Mouse (Mus musculus) lung, postnatal 25 days (tissue): ENCODE results near the gene Ncoa1.
"Not testable (repeated sequence)": the region's sequence is repeated elsewhere in the genome, so short reads cannot be mapped to it uniquely, and the experiment has no call there.

Experiments
- DNase-seq: peaks from one replicate; pipeline ENCODE4 v3.0.0; 2022; ENCODE audit warnings: low spot score

The Ncoa1 gene

DNA sequence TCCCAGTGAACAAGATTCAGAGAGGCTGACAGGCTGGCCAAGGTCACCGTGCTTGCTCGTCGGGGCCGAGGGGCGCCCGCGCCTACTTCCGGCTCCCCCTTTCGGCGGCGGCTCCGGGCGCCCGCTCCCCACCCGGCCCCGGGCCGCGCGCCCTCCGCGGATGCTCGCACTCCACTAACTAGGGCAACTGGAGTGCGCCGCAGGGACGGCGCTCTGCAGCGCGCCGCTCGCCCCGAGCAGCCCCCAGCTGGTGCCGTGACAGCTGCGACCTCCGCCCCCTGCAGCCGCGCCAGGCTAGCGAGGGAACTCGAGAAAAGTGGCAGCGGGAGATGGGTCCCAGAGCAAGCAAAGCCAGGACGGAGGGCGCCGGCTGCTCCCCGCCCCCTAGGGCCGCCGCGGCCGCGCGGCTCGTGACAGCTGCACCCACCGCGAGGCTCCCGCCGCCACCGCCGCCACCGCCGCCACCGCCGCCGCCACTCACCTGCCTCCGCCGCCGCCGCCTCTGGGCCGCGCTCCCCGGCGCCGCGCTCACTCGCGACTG lies 621 bp downstream of the Ncoa1 start:
- DNase-seq = peak; percentile 34

- DNase-seq = no peak
Observed at GRCm38 (mm10) chr12:4475251-4475993, 1.6 kb downstream of the Ncoa1 start.

DNA sequence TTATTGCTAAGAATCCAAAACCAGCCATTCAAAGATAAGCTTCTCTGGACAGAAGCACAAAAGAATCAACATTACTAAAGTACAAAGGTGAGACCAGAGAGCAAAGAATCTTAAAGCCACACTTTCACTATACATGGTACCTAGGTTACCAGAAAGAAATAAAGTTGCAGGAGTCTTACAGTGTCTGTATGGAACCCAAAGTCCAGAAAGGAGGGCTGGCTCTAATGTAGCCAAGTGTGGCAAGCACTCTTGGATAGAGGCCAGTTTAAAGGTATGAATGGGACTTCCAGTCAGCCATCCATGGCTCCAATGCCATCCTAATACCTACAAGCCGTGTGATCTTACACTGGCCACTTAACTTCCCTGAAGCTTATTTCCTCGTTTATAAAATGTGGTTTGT lies 7.9 kb downstream of the Ncoa1 start:
- no peak for DNase-seq

- DNase-seq = peak; percentile 42
Observed at GRCm38 (mm10) chr12:4463701-4464100, 13.3 kb downstream of the Ncoa1 start.

- no peak for DNase-seq
Observed at GRCm38 (mm10) chr12:4462420-4462819, 14.6 kb downstream of the Ncoa1 start.

- no peak for DNase-seq
Observed at GRCm38 (mm10) chr12:4460990-4461389, 16.0 kb downstream of the Ncoa1 start.

GRCm38 (mm10) chr12:4454956-4455565 lies 21.9 kb downstream of the Ncoa1 start:
- no peak for DNase-seq

DNA sequence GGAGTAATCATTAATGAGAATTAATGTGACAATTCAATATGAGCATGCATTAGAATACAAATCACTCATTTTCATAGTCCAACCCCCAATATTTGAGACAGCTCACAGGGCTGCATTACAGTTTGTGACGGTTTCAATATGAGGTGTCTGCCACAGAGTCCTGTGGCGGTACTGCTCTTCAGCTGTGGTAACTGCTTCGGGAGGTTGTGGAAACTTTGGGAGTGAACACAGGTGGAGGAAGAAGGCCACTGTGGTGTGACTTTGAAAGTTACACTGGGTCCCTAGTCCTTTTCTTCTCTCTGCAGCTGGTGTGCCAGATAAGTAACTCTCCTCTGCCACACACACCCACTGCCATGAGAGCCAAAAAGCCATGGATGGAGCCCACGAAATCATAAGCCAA lies 22.7 kb downstream of the Ncoa1 start:
- no peak for DNase-seq

GRCm38 (mm10) chr12:4452233-4452632 lies 24.7 kb downstream of the Ncoa1 start:
- DNase-seq = no peak

DNA sequence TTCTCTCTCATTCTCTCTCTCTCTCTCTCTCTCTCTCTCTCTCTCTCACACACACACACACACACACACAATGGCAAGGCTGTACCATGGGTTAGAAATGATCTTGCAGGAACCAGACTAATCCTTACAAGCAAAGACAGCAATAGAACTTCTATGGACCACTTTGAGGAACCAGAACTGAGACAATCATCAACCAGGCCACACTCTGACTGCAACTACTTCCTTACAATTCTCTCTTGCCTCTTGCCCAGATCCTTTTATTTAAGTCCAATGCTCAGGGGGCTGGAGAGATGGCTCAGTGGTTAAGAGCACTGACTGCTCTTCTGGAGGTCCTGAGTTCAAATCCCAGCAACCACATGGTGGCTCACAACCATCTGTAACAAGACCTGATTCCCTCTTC lies 26.5 kb downstream of the Ncoa1 start:
- not testable (repeated sequence) for DNase-seq

DNA sequence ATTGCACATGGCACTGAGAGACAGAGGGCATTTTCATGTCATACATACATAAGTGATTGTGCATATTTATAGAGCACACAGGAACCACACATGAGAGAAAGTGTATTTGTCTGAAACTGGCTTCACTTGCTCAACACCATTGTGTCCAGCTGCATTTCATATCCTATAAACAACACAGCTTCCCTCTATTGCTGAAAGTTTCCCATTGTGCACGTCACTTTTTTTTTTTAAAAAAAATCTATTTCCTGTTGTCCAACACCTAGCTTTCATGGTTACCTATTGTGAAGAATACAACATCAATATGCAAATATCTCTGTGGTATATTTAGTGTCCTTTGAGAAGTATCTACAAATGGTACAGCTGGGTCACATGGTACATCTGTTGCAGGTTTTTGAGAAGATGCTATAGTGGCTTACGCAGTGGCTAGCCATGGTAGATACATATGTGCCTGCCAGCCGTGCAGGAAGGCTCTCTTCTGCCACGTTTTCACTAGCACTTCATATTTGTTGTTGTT lies 28.8 kb downstream of the Ncoa1 start:
- no peak for DNase-seq

- no peak for DNase-seq
Observed at GRCm38 (mm10) chr12:4444946-4445345, 32.0 kb downstream of the Ncoa1 start.

- no peak for DNase-seq
Observed at GRCm38 (mm10) chr12:4441451-4441850, 35.5 kb downstream of the Ncoa1 start.

- no peak for DNase-seq
Observed at GRCm38 (mm10) chr12:4436198-4436597, 40.8 kb downstream of the Ncoa1 start.

DNA sequence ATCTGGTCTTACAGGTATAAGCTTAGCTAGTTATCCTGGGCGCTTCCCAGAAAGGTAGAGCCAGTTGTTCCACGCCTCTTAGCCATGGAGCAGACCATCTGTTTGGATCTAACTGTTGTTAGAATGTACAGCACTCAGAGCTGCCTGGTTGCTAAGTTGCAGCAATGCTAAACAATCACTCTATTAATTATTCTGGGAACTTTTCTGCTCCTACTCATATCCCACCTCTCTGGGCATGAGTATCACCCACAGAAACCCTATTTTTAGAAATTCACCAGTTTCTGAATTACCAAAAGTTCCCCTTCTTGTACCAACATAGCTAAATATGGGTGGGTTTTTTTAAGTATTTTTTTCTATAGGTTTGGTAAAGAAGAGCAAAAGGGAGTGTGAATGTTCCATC lies 43.4 kb downstream of the Ncoa1 start:
- DNase-seq = no peak

GRCm38 (mm10) chr12:4431978-4432377 lies 45.0 kb downstream of the Ncoa1 start:
- DNase-seq = no peak

DNA sequence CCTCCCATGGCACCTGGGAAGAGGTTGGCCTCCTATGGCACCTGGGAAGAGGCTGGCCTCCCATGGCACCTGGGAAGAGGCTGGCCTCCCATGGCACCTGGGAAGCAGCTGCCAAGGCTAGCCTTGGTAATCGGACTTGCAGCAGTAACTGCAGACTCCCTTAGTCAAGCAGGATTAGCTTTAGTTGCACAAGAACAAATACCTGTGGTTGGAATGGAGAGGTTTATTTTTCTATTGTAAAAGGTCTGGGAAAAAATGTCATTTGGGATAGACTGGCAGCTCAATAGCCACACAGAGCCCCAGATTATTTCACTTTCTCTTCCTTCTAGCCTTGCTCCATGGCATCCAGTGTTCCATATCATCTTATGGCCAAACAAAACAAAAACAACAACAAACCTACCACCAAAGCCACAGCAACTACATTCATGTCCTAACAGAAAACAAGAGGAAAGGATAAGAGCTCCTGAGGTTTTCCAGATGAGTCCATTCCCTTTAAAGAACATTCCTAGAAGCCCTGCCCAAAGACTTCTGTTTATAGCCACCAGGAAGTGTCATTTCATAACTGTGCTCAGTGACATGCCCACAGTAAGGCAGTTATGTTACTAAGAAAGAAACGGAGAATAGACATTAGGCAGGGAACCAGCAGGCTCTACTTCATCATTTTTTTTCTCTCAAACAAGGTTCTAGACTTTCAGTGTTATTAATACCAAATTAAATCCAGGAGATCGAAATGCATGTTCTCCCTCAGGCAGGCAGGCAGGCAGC lies 46.7 kb downstream of the Ncoa1 start:
- peak; percentile 44 for DNase-seq

DNA sequence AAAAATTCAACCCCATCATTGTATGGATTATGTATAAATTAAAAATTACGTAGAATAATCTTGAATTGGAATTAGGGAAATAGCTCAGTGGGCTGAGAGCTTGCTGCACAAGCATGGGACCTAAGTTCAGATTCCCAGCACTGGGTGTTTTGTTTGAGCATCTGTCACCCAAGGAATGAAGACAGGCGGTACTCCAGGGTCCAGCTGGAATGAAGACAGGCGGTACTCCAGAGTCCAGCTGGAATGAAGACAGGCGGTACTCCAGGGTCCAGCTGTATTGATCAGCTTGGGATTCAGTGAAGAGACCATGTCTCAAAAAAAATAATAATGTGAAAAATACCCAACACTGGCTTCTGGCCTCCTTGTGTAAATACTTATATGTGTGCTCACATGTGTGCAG lies 58.2 kb downstream of the Ncoa1 start:
- DNase-seq = no peak

DNA sequence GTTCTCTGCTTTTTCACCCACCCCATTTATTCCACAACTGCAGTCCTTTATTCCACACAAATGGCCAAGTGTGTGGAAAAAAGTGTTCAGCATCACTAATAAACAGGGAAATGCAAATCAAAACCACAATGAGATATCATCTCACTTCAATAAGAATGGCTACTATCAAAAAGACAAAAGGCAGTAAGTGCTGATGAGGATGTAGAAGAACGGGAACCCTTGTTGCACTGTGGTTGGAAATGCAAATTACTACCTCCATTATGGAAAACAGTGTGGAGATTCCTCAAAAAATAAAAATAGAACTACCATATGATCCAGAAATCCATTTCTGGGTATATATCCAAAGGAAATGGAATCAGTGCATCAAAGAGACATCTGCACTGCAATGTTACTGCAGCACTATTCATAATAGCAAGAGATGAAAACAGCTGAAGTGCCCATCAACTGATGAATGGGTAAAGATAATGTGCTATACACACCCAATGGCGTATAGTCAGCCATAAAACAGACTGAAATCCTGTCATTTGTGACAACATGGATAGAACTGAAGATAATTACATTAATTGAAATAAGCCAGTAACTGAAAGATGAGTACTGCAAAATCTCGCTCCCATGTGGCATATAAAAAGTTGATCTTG lies 59.2 kb downstream of the Ncoa1 start:
- DNase-seq = no peak

DNA sequence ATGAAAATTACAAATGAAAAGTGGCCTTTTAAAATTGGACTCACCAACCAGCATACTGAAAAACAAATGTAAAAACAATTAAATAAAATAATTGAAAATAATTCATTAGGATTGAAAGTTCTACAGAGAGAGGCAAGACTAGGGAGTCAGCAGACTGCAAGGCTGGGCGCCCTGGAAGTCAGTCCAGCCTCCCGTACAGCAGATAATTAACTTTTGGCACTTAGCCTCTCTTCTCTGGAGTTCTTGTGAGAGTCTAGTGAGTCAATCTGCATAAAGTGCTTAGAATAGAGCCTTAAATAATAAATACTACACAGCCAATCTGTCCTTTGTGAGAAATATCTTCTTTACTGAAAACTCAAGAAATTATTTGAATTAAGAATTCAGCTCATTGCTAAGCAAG lies 69.9 kb downstream of the Ncoa1 start:
- DNase-seq = no peak

- no peak for DNase-seq
Observed at GRCm38 (mm10) chr12:4406155-4406554, 70.8 kb downstream of the Ncoa1 start.

DNA sequence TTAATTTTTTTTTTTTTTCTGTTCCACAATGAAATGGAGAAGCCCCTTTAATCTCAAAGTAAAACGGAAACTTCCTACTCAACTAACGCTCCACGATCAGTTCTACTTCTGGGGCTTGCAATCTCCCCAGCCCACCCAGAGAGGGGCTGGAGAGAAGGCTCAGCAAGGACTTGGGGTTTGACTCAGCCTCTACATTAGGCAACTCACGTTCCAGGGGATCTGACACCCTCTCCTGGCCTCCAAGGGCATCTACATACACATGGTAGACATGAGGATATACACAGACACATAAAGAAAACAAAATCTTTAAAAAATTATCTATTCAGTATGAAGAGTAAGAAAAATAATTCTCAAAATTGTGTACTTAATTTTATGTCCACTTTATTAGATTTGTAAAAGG lies 73.8 kb downstream of the Ncoa1 start:
- no peak for DNase-seq
